Mouse (Mus musculus): ENCODE results near the gene Thsd4.

The Thsd4 gene

GRCm38 (mm10) chr9:60251765-60252164 lies 270.1 kb downstream of the Thsd4 start:
- DNase-seq, result no peak

GRCm38 (mm10) chr9:60250403-60250802 lies 271.4 kb downstream of the Thsd4 start:
- no peak for DNase-seq

GRCm38 (mm10) chr9:60247998-60248397 lies 273.8 kb downstream of the Thsd4 start:
- no peak for DNase-seq

GRCm38 (mm10) chr9:60244943-60245342 lies 276.9 kb downstream of the Thsd4 start:
- DNase-seq, result peak; percentile 62

GRCm38 (mm10) chr9:60243503-60243902 lies 278.3 kb downstream of the Thsd4 start:
- no peak for DNase-seq

GRCm38 (mm10) chr9:60237667-60238066 lies 284.2 kb downstream of the Thsd4 start:
- DNase-seq, result peak; percentile 35

- DNase-seq, result no peak
These were observed 285.7 kb downstream of the Thsd4 start for GRCm38 (mm10) chr9:60236155-60236554.

GRCm38 (mm10) chr9:60234233-60235115 lies 287.4 kb downstream of the Thsd4 start:
- DNase-seq, result no peak

- DNase-seq, result no peak
These were observed 289.6 kb downstream of the Thsd4 start for GRCm38 (mm10) chr9:60231981-60232881.

GRCm38 (mm10) chr9:60229496-60229895 lies 292.4 kb downstream of the Thsd4 start:
- DNase-seq, result no peak

- peak; percentile 30 for DNase-seq
These were observed 294.1 kb downstream of the Thsd4 start for GRCm38 (mm10) chr9:60227727-60228126.

- no peak for DNase-seq
These were observed 295.2 kb downstream of the Thsd4 start for GRCm38 (mm10) chr9:60226679-60227078.

GRCm38 (mm10) chr9:60226155-60226554 lies 295.7 kb downstream of the Thsd4 start:
- peak; percentile 31 for DNase-seq

- no peak for DNase-seq
These were observed 296.4 kb downstream of the Thsd4 start for GRCm38 (mm10) chr9:60225453-60225852.

GRCm38 (mm10) chr9:60224039-60224695 lies 297.7 kb downstream of the Thsd4 start:
- no peak for DNase-seq

GRCm38 (mm10) chr9:60220431-60220830 lies 301.4 kb downstream of the Thsd4 start:
- no peak for DNase-seq

GRCm38 (mm10) chr9:60218396-60218795 lies 303.4 kb downstream of the Thsd4 start:
- no peak for DNase-seq

- DNase-seq, result no peak
These were observed 305.8 kb downstream of the Thsd4 start for GRCm38 (mm10) chr9:60216029-60216428.

- DNase-seq, result no peak
These were observed 308.7 kb downstream of the Thsd4 start for GRCm38 (mm10) chr9:60213111-60213510.

- no peak for DNase-seq
These were observed 313.0 kb downstream of the Thsd4 start for GRCm38 (mm10) chr9:60208843-60209242.

- no peak for DNase-seq
These were observed 318.7 kb downstream of the Thsd4 start for GRCm38 (mm10) chr9:60203141-60203540.

- DNase-seq, result no peak
These were observed 321.4 kb downstream of the Thsd4 start for GRCm38 (mm10) chr9:60200436-60200835.

Data from right cerebral cortex, postnatal 25 days (tissue).